Mouse (Mus musculus): Measurements from ENCODE around the gene Myo16. TPM values are rescaled to one million over a fixed set of nuclear protein-coding genes. Genes with fewer than 3 reads are reported as not detected.

The Myo16 gene
- total RNA-seq, 4 experiments from 2014 or later = 18.7 to 22.9 (median 20.2) TPM

GRCm38 (mm10) chr8:10292600-10292999 is 138.9 kb downstream of the Myo16 start:
- DNase-seq (ENCODE audit: low spot score in 2 of 2) = no peak

- DNase-seq (ENCODE audit: low spot score in 2 of 2) = no peak
Observed at GRCm38 (mm10) chr8:10300797-10301196, 147.1 kb downstream of the Myo16 start.

GRCm38 (mm10) chr8:10303061-10303460 is 149.3 kb downstream of the Myo16 start:
- no peak for DNase-seq (ENCODE audit: low spot score in 2 of 2)

GRCm38 (mm10) chr8:10303992-10304391 is 150.3 kb downstream of the Myo16 start:
- no peak for DNase-seq (ENCODE audit: low spot score in 2 of 2)

GRCm38 (mm10) chr8:10304721-10305120 is 151.0 kb downstream of the Myo16 start:
- DNase-seq (ENCODE audit: low spot score in 2 of 2) = no peak

GRCm38 (mm10) chr8:10307345-10307744 is 153.6 kb downstream of the Myo16 start:
- DNase-seq (ENCODE audit: low spot score in 2 of 2) = no peak

- no peak for DNase-seq (ENCODE audit: low spot score in 2 of 2)
Observed at GRCm38 (mm10) chr8:10307770-10308476, 154.2 kb downstream of the Myo16 start.

GRCm38 (mm10) chr8:10310470-10310869 is 156.8 kb downstream of the Myo16 start:
- no peak for DNase-seq (ENCODE audit: low spot score in 2 of 2)

- DNase-seq (ENCODE audit: low spot score in 2 of 2) = no peak
Observed at GRCm38 (mm10) chr8:10312316-10312715, 158.6 kb downstream of the Myo16 start.

- DNase-seq (ENCODE audit: low spot score in 2 of 2) = no peak
Observed at GRCm38 (mm10) chr8:10316201-10316600, 162.5 kb downstream of the Myo16 start.

- no peak for DNase-seq (ENCODE audit: low spot score in 2 of 2)
Observed at GRCm38 (mm10) chr8:10318103-10318502, 164.4 kb downstream of the Myo16 start.

- no peak for DNase-seq (ENCODE audit: low spot score in 2 of 2)
Observed at GRCm38 (mm10) chr8:10350451-10350850, 196.7 kb downstream of the Myo16 start.

- no peak for DNase-seq (ENCODE audit: low spot score in 2 of 2)
Observed at GRCm38 (mm10) chr8:10358711-10359110, 205.0 kb downstream of the Myo16 start.

GRCm38 (mm10) chr8:10362949-10363348 is 209.2 kb downstream of the Myo16 start:
- no peak for DNase-seq (ENCODE audit: low spot score in 2 of 2)

- no peak for DNase-seq (ENCODE audit: low spot score in 2 of 2)
Observed at GRCm38 (mm10) chr8:10363654-10364406, 210.1 kb downstream of the Myo16 start.

- DNase-seq (ENCODE audit: low spot score in 2 of 2) = no peak
Observed at GRCm38 (mm10) chr8:10366141-10366540, 212.4 kb downstream of the Myo16 start.

GRCm38 (mm10) chr8:10372571-10372970 is 218.9 kb downstream of the Myo16 start:
- no peak for DNase-seq (ENCODE audit: low spot score in 2 of 2)

GRCm38 (mm10) chr8:10387143-10387542 is 233.4 kb downstream of the Myo16 start:
- DNase-seq (ENCODE audit: low spot score in 2 of 2) = no peak

- DNase-seq (ENCODE audit: low spot score in 2 of 2) = no peak
Observed at GRCm38 (mm10) chr8:10391096-10391683, 237.5 kb downstream of the Myo16 start.

GRCm38 (mm10) chr8:10391913-10392312 is 238.2 kb downstream of the Myo16 start:
- DNase-seq (ENCODE audit: low spot score in 2 of 2) = no peak

GRCm38 (mm10) chr8:10394506-10394905 is 240.8 kb downstream of the Myo16 start:
- no peak for DNase-seq (ENCODE audit: low spot score in 2 of 2)

GRCm38 (mm10) chr8:10395146-10395545 is 241.4 kb downstream of the Myo16 start:
- DNase-seq (ENCODE audit: low spot score in 2 of 2) = no peak
